Mouse (Mus musculus): ENCODE data around the gene Uvrag.

DNA sequence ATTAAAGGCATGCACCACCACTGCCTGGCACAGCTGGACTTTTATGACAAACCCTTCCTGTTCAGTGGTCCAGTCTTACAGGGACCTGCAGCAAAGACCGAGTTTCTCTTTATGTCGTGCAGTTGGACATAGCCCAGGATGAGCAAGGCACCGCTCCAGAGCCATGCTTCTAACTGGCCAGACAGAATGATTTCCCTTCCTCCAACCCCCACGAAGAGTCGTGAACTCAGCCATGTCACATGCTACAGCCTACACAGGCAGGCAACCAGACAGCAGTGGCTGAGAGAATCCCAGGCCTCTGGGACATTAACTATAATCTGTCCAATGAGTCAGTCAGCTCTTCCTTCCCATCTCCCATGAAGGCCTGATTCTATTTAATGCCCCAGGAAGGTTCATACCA, 170.2 kb downstream of the Uvrag start:
- TF ChIP-seq POLR2A (IDR thresholded peaks at IDR 0.05; ENCODE audit: control insufficient read depth, extremely low read depth, insufficient read depth, low read length, poor library complexity) (no peak), CTCF (IDR thresholded peaks at IDR 0.05; ENCODE audit: borderline replicate concordance, control insufficient read depth, extremely low read depth, insufficient read depth, low read length, poor library complexity) (no peak)

Measured in thymus, adult 2 months (tissue).